9 mouse cellular contexts compared by ENCODE assay signal in genomic region chr14:74853759-74854100, GRCm38 (mm10).
DNase-seq lines count a peak whose midpoint lies in the region; ATAC-seq and TF ChIP-seq lines count a peak whose summit lies in the region.
"Had no signal": no experiment of that assay in that cellular context is flagged by ENCODE, and none has a peak within 500 bp of the region (broad histone marks: within the 10 kb centered on the region; RNA-seq: fewer than 3 reads in every experiment).

No protein-coding gene starts in this region.

- peaks cover 31% of the 10 kb centered on the region for H3K4me1 ChIP-seq in hindbrain, embryonic 10.5 days (replicated peaks)
- peaks cover 16% of the 10 kb centered on the region for H3K4me1 ChIP-seq in hindbrain, embryonic 12.5 days
- H3K4me1 ChIP-seq in midbrain, postnatal 0 days (ENCODE audit: insufficient read depth, low read length) = peaks cover 11% of the 10 kb centered on the region
- H3K4me1 ChIP-seq in midbrain, embryonic 14.5 days (ENCODE audit: control insufficient read depth, insufficient read depth, low read length) = peaks cover 8% of the 10 kb centered on the region
- peaks cover 10% of the 10 kb centered on the region; the same call in 1 of the 2 replicates for H3K4me1 ChIP-seq in hindbrain, postnatal 0 days (ENCODE audit: insufficient read depth, low read length)

- no peak overlapping the region for H3K4me3 ChIP-seq in hindbrain, embryonic 10.5 days
- no peak overlapping the region for H3K4me3 ChIP-seq in hindbrain, embryonic 12.5 days
- H3K4me3 ChIP-seq in midbrain, postnatal 0 days (ENCODE audit: low read depth, low read length) = no peak overlapping the region
- H3K4me3 ChIP-seq in midbrain, embryonic 14.5 days (replicated peaks; ENCODE audit: low read depth, low read length) = no peak overlapping the region
- H3K4me3 ChIP-seq in hindbrain, postnatal 0 days (ENCODE audit: low read length) = no peak overlapping the region
- H3K4me3 ChIP-seq: neural tube, embryonic 12.5 days had no signal

- 78% methylated on average over 4 of the region's 4 CpGs for WGBS in hindbrain, embryonic 10.5 days
- WGBS in hindbrain, embryonic 12.5 days = 80% methylated on average over 4 of the region's 4 CpGs
- 75% methylated on average over 4 of the region's 4 CpGs for WGBS in midbrain, postnatal 0 days
- 82% methylated on average over 4 of the region's 4 CpGs for WGBS in midbrain, embryonic 14.5 days
- WGBS in hindbrain, postnatal 0 days = 66% methylated on average over 4 of the region's 4 CpGs

- no peak for ATAC-seq in hindbrain, embryonic 12.5 days (ENCODE audit: low FRiP score)
- ATAC-seq in midbrain, postnatal 0 days (ENCODE audit: low FRiP score) = no peak
- no peak for ATAC-seq in midbrain, embryonic 14.5 days (ENCODE audit: low FRiP score, low TSS enrichment)
- ATAC-seq in hindbrain, postnatal 0 days = no peak

- no peaks in the 10 kb centered on the region for H3K27me3 ChIP-seq in hindbrain, embryonic 10.5 days (ENCODE audit: insufficient read depth, poor library complexity, severe bottlenecking)
- no peaks in the 10 kb centered on the region for H3K27me3 ChIP-seq in hindbrain, embryonic 12.5 days
- H3K27me3 ChIP-seq in midbrain, postnatal 0 days (ENCODE audit: insufficient read depth, low read length) = no peaks in the 10 kb centered on the region
- no peaks in the 10 kb centered on the region for H3K27me3 ChIP-seq in midbrain, embryonic 14.5 days (ENCODE audit: control insufficient read depth, insufficient read depth, low read length)
- H3K27me3 ChIP-seq in hindbrain, postnatal 0 days (ENCODE audit: insufficient read depth, low read length) = no peaks in the 10 kb centered on the region
- H3K27me3 ChIP-seq: neural tube, embryonic 12.5 days had no signal

- H3K27ac ChIP-seq in hindbrain, embryonic 10.5 days = peak overlapping the region; percentile 77
- no peak overlapping the region for H3K27ac ChIP-seq in hindbrain, embryonic 12.5 days
- H3K27ac ChIP-seq in midbrain, postnatal 0 days (ENCODE audit: low read depth, low read length) = no peak overlapping the region
- H3K27ac ChIP-seq in midbrain, embryonic 14.5 days (replicated peaks; ENCODE audit: low read depth, low read length) = no peak overlapping the region
- H3K27ac ChIP-seq in hindbrain, postnatal 0 days = peak overlapping the region; percentile 58; the same call in 1 of the 2 replicates
- H3K27ac ChIP-seq: neural tube, embryonic 12.5 days had no signal

- no peak overlapping the region for H3K9ac ChIP-seq in hindbrain, embryonic 12.5 days
- 0 out of 2 replicates have a peak overlapping the region, but pooled peaks have one; percentile 13 for H3K9ac ChIP-seq in midbrain, postnatal 0 days (replicated peaks; ENCODE audit: low read length, poor library complexity, severe bottlenecking)
- no peak overlapping the region for H3K9ac ChIP-seq in midbrain, embryonic 14.5 days (replicated peaks; ENCODE audit: low read length)
- H3K9ac ChIP-seq in hindbrain, postnatal 0 days (replicated peaks; ENCODE audit: low read length) = no peak overlapping the region
- H3K9ac ChIP-seq: neural tube, embryonic 12.5 days had no signal

- no peak for DNase-seq in hindbrain, embryonic 10.5 days (ENCODE audit: low spot score)
- DNase-seq in midbrain, postnatal 0 days (ENCODE audit: low spot score) = no peak
- DNase-seq in midbrain, embryonic 14.5 days = no peak
- DNase-seq in hindbrain, postnatal 0 days (ENCODE audit: low spot score) = no peak
- DNase-seq in spleen, postnatal 36 days (ENCODE audit: low spot score in 2 of 2) = no peak
- no peak for DNase-seq in urinary bladder, adult 2 months (ENCODE audit: low spot score)
- DNase-seq: cerebellum, postnatal 36 days had no signal

- TF ChIP-seq CTCF in midbrain, postnatal 0 days (IDR thresholded peaks at IDR 0.05) = no peak
- no peak for TF ChIP-seq CTCF in hindbrain, postnatal 0 days (IDR thresholded peaks at IDR 0.05; ENCODE audit: low read depth)

- no peak overlapping the region for H3K4me2 ChIP-seq in hindbrain, embryonic 12.5 days (replicated peaks)
- no peak overlapping the region for H3K4me2 ChIP-seq in midbrain, postnatal 0 days (ENCODE audit: low read depth, low read length, poor library complexity, severe bottlenecking)
- no peak overlapping the region for H3K4me2 ChIP-seq in midbrain, embryonic 14.5 days (ENCODE audit: low read length)
- no peak overlapping the region for H3K4me2 ChIP-seq in hindbrain, postnatal 0 days (ENCODE audit: low read depth, low read length)
- H3K4me2 ChIP-seq: neural tube, embryonic 12.5 days had no signal

- H3K9me3 ChIP-seq in hindbrain, embryonic 10.5 days = no peaks in the 10 kb centered on the region
- H3K9me3 ChIP-seq in hindbrain, embryonic 12.5 days (replicated peaks) = no peaks in the 10 kb centered on the region
- H3K9me3 ChIP-seq in midbrain, postnatal 0 days (ENCODE audit: low read length) = no peaks in the 10 kb centered on the region
- H3K9me3 ChIP-seq in midbrain, embryonic 14.5 days (ENCODE audit: control insufficient read depth, low read length) = no peaks in the 10 kb centered on the region
- no peaks in the 10 kb centered on the region for H3K9me3 ChIP-seq in hindbrain, postnatal 0 days (ENCODE audit: low read length)
- H3K9me3 ChIP-seq: neural tube, embryonic 12.5 days had no signal

- 0 out of 2 replicates have a peak, but pooled peaks cover 6% of the 10 kb centered on the region for H3K36me3 ChIP-seq in hindbrain, embryonic 10.5 days
- H3K36me3 ChIP-seq in hindbrain, embryonic 12.5 days = no peaks in the 10 kb centered on the region
- 0 out of 2 replicates have a peak, but pooled peaks cover 4% of the 10 kb centered on the region for H3K36me3 ChIP-seq in midbrain, postnatal 0 days (ENCODE audit: insufficient read depth, low read length)
- H3K36me3 ChIP-seq in midbrain, embryonic 14.5 days (ENCODE audit: control insufficient read depth, insufficient read depth, low read length) = no peaks in the 10 kb centered on the region
- no peaks in the 10 kb centered on the region for H3K36me3 ChIP-seq in hindbrain, postnatal 0 days (ENCODE audit: insufficient read depth, low read length)
- H3K36me3 ChIP-seq: neural tube, embryonic 12.5 days had no signal

Comparison
In these comparisons a context has a peak if more than half of its experiments do, and no peak if none do; other contexts are left out.
1. H3K27ac ChIP-seq: peak in hindbrain, embryonic 10.5 days (single experiment) and hindbrain, postnatal 0 days (single experiment); none in hindbrain, embryonic 12.5 days (single experiment), midbrain, postnatal 0 days (single experiment) and midbrain, embryonic 14.5 days (single experiment).